Mouse (Mus musculus): ENCODE measurements around the gene Sox3.

DNA sequence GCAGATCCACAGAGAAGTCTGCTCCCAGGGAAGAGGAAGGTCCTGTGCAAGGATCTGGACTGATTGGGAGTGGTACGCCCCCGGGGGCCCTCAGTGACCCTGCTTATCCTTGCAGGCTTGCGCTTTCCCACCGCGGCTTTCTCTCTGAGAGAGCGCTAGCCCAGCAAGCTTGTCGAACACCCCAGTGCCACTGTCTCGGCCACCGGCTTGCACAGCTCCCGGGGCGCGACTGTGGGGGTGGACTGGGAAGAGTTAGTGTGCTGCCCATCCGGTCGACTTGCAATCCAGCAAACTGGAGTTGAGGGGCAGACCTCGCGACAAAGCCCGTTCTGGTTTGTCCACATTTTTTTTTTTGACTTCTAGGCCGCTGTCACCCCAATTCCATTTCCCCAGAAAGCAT is 5.4 kb upstream of the Sox3 start:
- TF ChIP-seq CTCF (IDR thresholded peaks at IDR 0.05; ENCODE audit: low read depth, low read length) (no peak), GATA1 (IDR thresholded peaks at IDR 0.05; ENCODE audit: borderline replicate concordance, low read length) (no peak), GATA2 (IDR thresholded peaks at IDR 0.05; ENCODE audit: borderline replicate concordance, low read depth, low read length) (no peak)
